Mouse (Mus musculus) thymus, adult 2 months (tissue): ENCODE measurements around the gene Yif1b. TPM values are rescaled to one million over a fixed set of nuclear protein-coding genes. Genes with fewer than 3 reads are reported as not detected.

Source experiments
- DNase-seq: peaks from one replicate; pipeline ENCODE4 v3.0.0; 2021
- H3K27ac ChIP-seq: fragments of 200-500 bp; 2 replicates; pipeline ENCODE4 v1.5.1; 2012; ENCODE audit warnings: low read length, control low read depth; ENCODE audit not compliant: control insufficient read depth, insufficient read depth
- H3K27me3 ChIP-seq: fragments of 200-500 bp; 2 replicates; pipeline ENCODE4 v1.6.1; 2012; ENCODE audit warnings: mild to moderate bottlenecking, low read length, moderate library complexity, mixed read lengths; ENCODE audit not compliant: control insufficient read depth, insufficient read depth
- H3K36me3 ChIP-seq: fragments of 200-500 bp; 2 replicates; pipeline ENCODE4 v1.6.1; 2012; ENCODE audit warnings: mild to moderate bottlenecking, low read length, moderate library complexity; ENCODE audit not compliant: control insufficient read depth, insufficient read depth
- H3K4me1 ChIP-seq: fragments of 200-500 bp; replicated peaks from 2 replicates; pipeline ENCODE4 v1.6.1; 2012; ENCODE audit warnings: low read length; ENCODE audit not compliant: control insufficient read depth, insufficient read depth
- H3K4me3 ChIP-seq: fragments of 200-500 bp; 2 replicates; pipeline ENCODE4 v1.5.1; 2012; ENCODE audit warnings: mild to moderate bottlenecking, low read length, control low read depth, moderate library complexity; ENCODE audit not compliant: control insufficient read depth, insufficient read depth
- CTCF ChIP-seq: fragments of 200-500 bp; IDR thresholded peaks from 2 replicates; pipeline ENCODE4 v1.5.1; 2012; ENCODE audit warnings: mild to moderate bottlenecking, control low read depth, low read length, moderate library complexity, borderline replicate concordance; ENCODE audit not compliant: control insufficient read depth, poor library complexity, insufficient read depth; ENCODE audit errors: extremely low read depth
- POLR2A ChIP-seq: fragments of 200-500 bp; IDR thresholded peaks from 2 replicates; pipeline ENCODE4 v1.6.1; 2012; ENCODE audit warnings: mild to moderate bottlenecking, low read length, control low read depth, moderate library complexity; ENCODE audit not compliant: control insufficient read depth, poor library complexity, insufficient read depth; ENCODE audit errors: extremely low read depth
- WGBS: fragments of 180-500 bp; shearing (Covaris S2); methylation state at CpG from one replicate; pipeline ENCODE4 v1.1.7; 2018; 5-methylcytosine and 5-hydroxymethylcytosine counted together
- polyA plus RNA-seq: library from polyadenylated mRNA; depleted of rRNA; stranded (reverse); fragments of >200 nt; gene quantifications from 2 replicates; pipeline ENCODE4 v1.2.3, GENCODE M21; 2012

Yif1b gene
- polyA plus RNA-seq, 1 experiment = 143 TPM

DNA sequence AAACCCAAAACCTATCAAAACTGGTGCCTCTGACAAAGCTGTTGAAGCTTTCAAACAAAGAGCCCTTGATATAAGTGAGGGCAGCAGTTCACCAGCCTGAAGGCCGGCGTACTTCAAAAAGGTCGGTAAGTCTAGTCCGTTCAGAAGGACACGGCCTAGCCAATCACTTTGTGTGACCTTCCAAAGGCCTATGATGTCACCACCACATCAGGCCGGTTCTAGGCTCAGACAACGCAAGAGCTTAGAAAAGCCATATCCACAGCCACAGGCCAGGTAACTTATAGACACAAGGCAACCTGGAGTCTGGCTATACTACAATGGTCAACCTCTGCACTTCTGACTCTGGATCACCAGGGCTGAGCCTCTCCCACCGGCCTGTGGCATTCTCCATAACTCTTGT, 41.8 kb downstream of the Yif1b start:
- peaks cover 28% of the 10 kb centered on the region for H3K4me1 ChIP-seq
- no peaks in the 10 kb centered on the region for H3K27me3 ChIP-seq
- peak overlapping the region; percentile 31 for H3K4me3 ChIP-seq
- peak; percentile 18 for DNase-seq
- no peaks in the 10 kb centered on the region; the same call in 1 of the 2 replicates for H3K36me3 ChIP-seq
- H3K27ac ChIP-seq = peak overlapping the region; percentile 85
- WGBS = 89% methylated on average over 8 of the region's 8 CpGs
- TF ChIP-seq CTCF = no peak
- TF ChIP-seq POLR2A = no peak

DNA sequence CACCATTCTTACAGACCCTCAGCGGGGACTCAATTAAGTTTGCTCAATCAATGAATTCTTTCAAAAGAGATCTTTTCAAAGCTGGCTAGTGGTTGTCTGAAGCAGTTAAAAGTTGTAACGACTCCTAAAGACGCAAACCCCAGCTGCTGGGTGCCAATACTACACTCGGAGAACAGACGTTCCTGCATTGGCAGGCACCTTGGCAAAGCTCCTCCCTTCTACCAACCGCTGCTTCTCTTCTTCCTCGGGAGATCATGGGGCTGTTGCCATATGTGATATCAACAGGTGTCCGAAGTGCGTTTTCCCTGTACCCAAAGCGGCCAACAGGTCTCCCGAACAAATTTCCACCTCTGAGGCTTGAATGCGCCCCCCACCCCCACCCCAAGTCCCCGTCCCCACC, 42.7 kb downstream of the Yif1b start:
- H3K27ac ChIP-seq = peak overlapping the region; percentile 85
- DNase-seq = peak; percentile 52
- no peak for TF ChIP-seq POLR2A
- TF ChIP-seq CTCF = no peak
- peaks cover 28% of the 10 kb centered on the region for H3K4me1 ChIP-seq
- H3K4me3 ChIP-seq = peak overlapping the region; percentile 84
- 7% methylated on average over 13 of the region's 13 CpGs for WGBS
- H3K36me3 ChIP-seq = no peaks in the 10 kb centered on the region; the same call in 1 of the 2 replicates
- no peaks in the 10 kb centered on the region for H3K27me3 ChIP-seq

DNA sequence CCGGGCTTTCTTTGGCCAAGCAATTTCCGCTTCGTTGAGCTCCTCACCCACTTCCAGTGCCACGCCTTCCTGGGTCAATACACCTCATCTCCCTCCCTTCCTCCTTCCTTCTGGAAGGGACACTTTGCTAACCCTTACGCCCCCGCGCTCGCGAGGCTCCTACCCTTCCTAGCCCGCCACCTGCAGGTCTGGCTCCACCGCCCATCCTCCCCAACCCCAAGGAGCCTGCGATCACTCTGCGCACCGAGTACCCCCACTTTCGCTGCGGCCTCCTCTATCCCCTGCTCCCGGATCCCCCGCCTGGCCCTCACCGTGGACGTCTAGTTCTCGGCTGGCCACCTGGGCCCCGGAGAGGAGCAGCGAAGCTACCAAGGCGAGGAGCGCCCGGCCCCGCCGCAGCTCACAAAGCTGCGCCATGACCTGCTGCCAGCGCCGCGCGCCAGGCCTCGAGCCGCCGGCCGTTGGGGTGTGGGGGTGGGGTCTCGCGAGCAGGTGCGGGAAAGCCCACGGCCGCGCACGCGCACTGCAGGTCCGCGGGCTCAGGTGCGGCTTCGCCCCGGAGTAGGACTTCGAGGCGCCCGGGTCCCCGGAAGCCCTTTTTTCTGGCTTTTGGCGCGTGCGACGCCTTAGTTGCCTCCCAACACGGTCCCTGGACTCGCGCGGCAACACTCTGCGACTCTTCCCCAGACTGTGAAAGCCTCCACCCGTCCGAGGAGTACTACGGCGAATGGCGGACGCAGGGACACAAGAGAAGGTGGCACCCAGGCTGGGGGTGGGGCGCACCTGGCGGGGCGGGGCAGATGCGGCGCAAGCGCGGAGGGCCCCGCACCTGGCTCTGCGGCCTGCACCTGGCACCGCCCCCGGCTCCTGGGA, 43.3 kb downstream of the Yif1b start, which contains the start of gene Spint2:
Gene Spint2, minus strand, starts transcription at position 712 of the 873 bp plus-strand sequence.
- Histone ChIP-seq H3K27me3 (no peaks in the 10 kb centered on the region), H3K4me1 (peaks cover 28% of the 10 kb centered on the region), H3K27ac (peak within 1 kb of the TSS; percentile 85), H3K36me3 (no peaks in the 10 kb centered on the region; the same call in 1 of the 2 replicates), H3K4me3 (peak within 1 kb of the TSS; percentile 84)
- TF ChIP-seq POLR2A = peak; percentile 62
- TF ChIP-seq CTCF = 0 out of 2 replicates have a peak, but pooled peaks have one; percentile 31
- peak; percentile 80 for DNase-seq
- WGBS = under 1% methylated on average over 80 of the region's 80 CpGs

DNA sequence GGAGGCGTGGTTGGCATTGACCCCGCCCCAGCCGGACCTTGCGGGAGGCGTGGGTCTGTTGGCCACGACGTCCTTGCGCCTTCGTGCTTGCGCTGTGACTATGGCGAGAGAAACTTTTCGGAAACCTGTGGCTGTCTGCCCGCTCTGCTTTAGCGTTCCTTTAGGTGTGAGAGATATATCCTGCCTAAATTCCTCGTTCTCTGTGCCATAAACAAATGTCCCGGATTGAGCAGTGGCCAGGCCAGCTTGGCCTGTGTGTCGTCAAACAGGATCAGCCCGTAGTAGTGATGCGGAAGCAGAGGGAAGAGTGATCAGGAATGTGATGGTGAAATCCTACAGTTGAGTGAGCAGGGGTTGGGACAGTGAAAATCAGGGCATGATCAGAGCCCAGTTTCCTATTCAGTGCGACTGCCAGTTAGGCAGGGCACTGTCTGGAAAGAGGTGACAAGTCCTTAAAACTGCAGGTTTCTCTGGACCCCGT, 44.0 kb downstream of the Yif1b start:
- Histone ChIP-seq H3K36me3 (no peaks in the 10 kb centered on the region), H3K27ac (peak overlapping the region; percentile 9; the same call in 1 of the 2 replicates), H3K27me3 (no peaks in the 10 kb centered on the region), H3K4me1 (peaks cover 25% of the 10 kb centered on the region), H3K4me3 (peak overlapping the region; percentile 84)
- WGBS = 20% methylated on average over 21 of the region's 21 CpGs
- DNase-seq = no peak
- no peak for TF ChIP-seq POLR2A
- no peak for TF ChIP-seq CTCF

DNA sequence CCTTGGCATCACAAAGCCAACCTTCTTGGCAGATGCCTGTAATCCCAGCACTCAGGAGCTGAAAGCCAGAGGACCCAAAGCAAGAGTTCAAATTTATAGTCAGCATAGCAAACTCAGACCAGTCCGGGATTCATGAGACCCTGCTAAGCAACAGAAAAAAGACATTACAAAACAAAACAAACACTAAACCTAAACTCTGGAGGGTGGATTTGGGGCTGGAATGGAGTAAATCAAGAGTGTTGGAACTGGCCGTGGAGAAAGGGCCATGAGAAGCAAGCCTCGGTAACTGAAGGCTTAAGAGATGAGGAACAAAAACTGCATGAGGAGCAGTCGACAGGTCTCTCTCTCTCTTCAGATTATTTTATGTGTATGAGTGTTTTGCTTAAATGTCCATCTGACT, 45.7 kb downstream of the Yif1b start:
- Histone ChIP-seq H3K27me3 (no peaks in the 10 kb centered on the region), H3K4me3 (no peak overlapping the region), H3K4me1 (peaks cover 21% of the 10 kb centered on the region), H3K27ac (no peak overlapping the region), H3K36me3 (no peaks in the 10 kb centered on the region)
- TF ChIP-seq POLR2A = no peak
- no peak for TF ChIP-seq CTCF
- DNase-seq = no peak
- 88% methylated on average over 4 of the region's 4 CpGs for WGBS

DNA sequence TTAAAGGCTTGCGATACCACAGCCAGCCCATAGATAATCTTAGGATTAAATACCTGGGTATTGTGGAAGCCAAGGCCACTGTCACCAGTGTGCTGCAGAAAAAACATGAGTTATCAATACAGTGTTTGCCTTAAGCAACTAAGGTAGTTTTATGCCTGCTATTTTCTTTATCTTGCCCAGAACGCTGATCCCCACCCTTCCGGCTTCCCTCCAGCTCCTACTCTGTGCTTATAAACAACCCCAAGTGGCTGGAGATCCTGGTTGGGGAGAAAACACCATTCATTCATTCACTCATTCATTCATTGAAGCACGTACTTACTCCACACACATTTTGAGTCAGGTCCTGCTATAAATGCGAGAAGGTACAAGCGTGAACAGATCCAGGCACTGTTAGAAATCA, 46.4 kb downstream of the Yif1b start:
- no peaks in the 10 kb centered on the region for H3K36me3 ChIP-seq
- H3K4me3 ChIP-seq = no peak overlapping the region
- WGBS = 97% methylated on average over 6 of the region's 6 CpGs
- TF ChIP-seq CTCF (no peak), POLR2A (no peak)
- H3K27me3 ChIP-seq = no peaks in the 10 kb centered on the region
- H3K27ac ChIP-seq = no peak overlapping the region
- DNase-seq = no peak
- peaks cover 23% of the 10 kb centered on the region for H3K4me1 ChIP-seq

DNA sequence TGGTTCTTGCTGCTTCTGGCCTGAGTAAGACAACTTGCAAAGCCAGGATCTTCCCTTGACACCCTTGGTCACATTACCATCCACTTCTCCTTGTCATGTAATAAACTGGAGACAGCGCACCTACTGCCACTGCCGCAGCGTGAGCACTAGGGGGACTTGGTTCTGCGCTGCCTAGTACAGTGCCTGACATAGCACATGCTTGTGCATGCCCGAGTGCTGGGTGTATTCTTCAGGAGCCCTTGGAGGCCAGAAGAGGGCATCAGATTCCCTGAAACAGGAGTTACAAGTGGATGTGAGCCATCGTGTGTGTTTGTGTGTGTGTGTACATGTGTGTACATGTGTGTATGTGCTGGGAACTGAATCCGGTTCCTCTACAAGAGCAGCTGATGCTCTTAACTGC, 49.4 kb downstream of the Yif1b start:
- no peak overlapping the region for H3K27ac ChIP-seq
- no peak overlapping the region for H3K4me3 ChIP-seq
- 86% methylated on average over 7 of the region's 7 CpGs for WGBS
- DNase-seq = no peak
- no peaks in the 10 kb centered on the region for H3K27me3 ChIP-seq
- TF ChIP-seq CTCF (no peak), POLR2A (no peak)
- H3K4me1 ChIP-seq = peaks cover 9% of the 10 kb centered on the region
- H3K36me3 ChIP-seq = no peaks in the 10 kb centered on the region
